Mouse (Mus musculus): ENCODE measurements around the gene Lcn10.
A peak's percentile ranks its signal among the peaks of the same experiment; 100 is the strongest.
"Not testable (repeated sequence)": the region's sequence is repeated elsewhere in the genome, so short reads cannot be mapped to it uniquely, and the experiment has no call there.

The Lcn10 gene

GRCm38 (mm10) chr2:25708121-25708520 is 25.6 kb downstream of the Lcn10 start:
- peak; percentile 33 to 38 for DNase-seq

- not testable (repeated sequence) for DNase-seq
These were observed 26.5 kb downstream of the Lcn10 start for GRCm38 (mm10) chr2:25709056-25709455.

GRCm38 (mm10) chr2:25709791-25710190 is 27.3 kb downstream of the Lcn10 start:
- DNase-seq = not testable (repeated sequence)

- not testable (repeated sequence) for DNase-seq
These were observed 29.1 kb downstream of the Lcn10 start for GRCm38 (mm10) chr2:25711641-25712040.

GRCm38 (mm10) chr2:25717222-25717621 is 34.7 kb downstream of the Lcn10 start:
- DNase-seq = no peak

GRCm38 (mm10) chr2:25733199-25733930 is 50.8 kb downstream of the Lcn10 start:
- no peak for DNase-seq
